Comparison of ENCODE assay signal across 11 mouse cellular contexts in the genomic region with DNA sequence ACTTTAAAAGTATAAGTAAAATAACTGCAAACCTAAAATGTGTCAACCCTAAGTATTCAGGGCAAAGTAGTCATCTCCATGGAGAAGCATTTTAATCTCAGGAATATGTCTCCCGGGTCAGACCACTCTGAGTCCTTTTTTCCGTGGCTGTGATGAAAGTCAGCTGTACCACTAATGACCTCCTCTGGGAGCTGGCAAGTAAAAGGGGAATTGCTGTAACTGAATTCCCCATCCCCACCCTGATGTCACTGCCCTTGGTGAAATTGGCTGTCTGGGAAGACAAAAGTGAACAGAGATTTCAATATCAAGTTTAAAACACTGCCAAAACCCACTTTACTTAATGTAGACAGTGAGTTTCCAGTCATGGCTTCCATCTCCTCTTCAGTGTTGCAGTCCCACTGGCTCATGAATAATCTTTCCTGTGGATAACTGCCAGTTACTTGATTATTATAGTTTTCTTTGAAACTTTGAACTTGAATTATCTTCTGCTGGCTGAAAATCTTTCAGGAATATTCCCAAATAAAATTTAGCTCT. TPM values are rescaled to one million over a fixed set of nuclear protein-coding genes. Genes with fewer than 3 reads are reported as not detected.
A peak's percentile ranks its signal among the peaks of the same experiment; 100 is the strongest.
DNase-seq lines count a peak whose midpoint lies in the region; ATAC-seq and TF ChIP-seq lines count a peak whose summit lies in the region.
"Had no signal": no experiment of that assay in that cellular context is flagged by ENCODE, and none has a peak within 500 bp of the region (broad histone marks: within the 10 kb centered on the region; RNA-seq: fewer than 3 reads in every experiment).

No protein-coding gene starts in this region.

- H3K4me3 ChIP-seq in hindbrain, embryonic 11.5 days (ENCODE audit: low read depth, low read length), result no peak overlapping the region
- H3K4me3 ChIP-seq in hindbrain, embryonic 16.5 days (ENCODE audit: low read length), result no peak overlapping the region
- H3K4me3 ChIP-seq in lung, postnatal 0 days (ENCODE audit: low read depth, low read length), result no peak overlapping the region
- H3K4me3 ChIP-seq: hindbrain, embryonic 15.5 days; liver, embryonic 15.5 days had no signal

- WGBS in hindbrain, embryonic 11.5 days, result 39% methylated on average over 2 of the region's 2 CpGs
- WGBS in hindbrain, embryonic 16.5 days, result 46% methylated on average over 2 of the region's 2 CpGs
- 47% methylated on average over 2 of the region's 2 CpGs for WGBS in lung, postnatal 0 days

- no peak overlapping the region for H3K9ac ChIP-seq in hindbrain, embryonic 11.5 days (ENCODE audit: low read depth, low read length)
- no peak overlapping the region for H3K9ac ChIP-seq in hindbrain, embryonic 16.5 days (ENCODE audit: low read depth, low read length)
- H3K9ac ChIP-seq in lung, postnatal 0 days (replicated peaks; ENCODE audit: low read depth), result no peak overlapping the region
- H3K9ac ChIP-seq: hindbrain, embryonic 15.5 days; liver, embryonic 15.5 days had no signal

- H3K4me2 ChIP-seq in hindbrain, embryonic 11.5 days (replicated peaks; ENCODE audit: low read depth, low read length), result no peak overlapping the region
- H3K4me2 ChIP-seq in hindbrain, embryonic 16.5 days (ENCODE audit: low read length), result no peak overlapping the region
- no peak overlapping the region for H3K4me2 ChIP-seq in lung, postnatal 0 days (replicated peaks; ENCODE audit: low read depth, low read length)
- H3K4me2 ChIP-seq: hindbrain, embryonic 15.5 days; liver, embryonic 15.5 days had no signal

- no peak overlapping the region for H3K27ac ChIP-seq in hindbrain, embryonic 11.5 days (ENCODE audit: low read depth, low read length)
- H3K27ac ChIP-seq in hindbrain, embryonic 16.5 days (ENCODE audit: low read depth, low read length), result no peak overlapping the region
- H3K27ac ChIP-seq in lung, postnatal 0 days (ENCODE audit: low read length), result no peak overlapping the region
- H3K27ac ChIP-seq: hindbrain, embryonic 15.5 days; liver, embryonic 15.5 days had no signal

- TF ChIP-seq POLR2A in brain, embryonic 14.5 days (IDR thresholded peaks at IDR 0.05; ENCODE audit: borderline replicate concordance, extremely low read depth, insufficient read depth, insufficient read length, poor library complexity, severe bottlenecking), result no peak

- peak; percentile 1 for DNase-seq in hindbrain, embryonic 11.5 days (ENCODE audit: low spot score)
- peak; percentile 47 for DNase-seq in 3T3-L1 (ENCODE audit: low read depth, low spot score)
- DNase-seq in brain, embryonic 14.5 days (ENCODE audit: low read depth), result peak; percentile 36
- DNase-seq in lung, postnatal 0 days (ENCODE audit: low spot score), result peak; percentile 77
- DNase-seq in ovary, adult 18-20 months (ENCODE audit: low spot score), result no peak
- DNase-seq in layer of hippocampus, postnatal 36 days, result no peak
- DNase-seq: cerebellum, postnatal 36 days; thymus, postnatal 4 days had no signal

- no peaks in the 10 kb centered on the region for H3K4me1 ChIP-seq in hindbrain, embryonic 11.5 days (replicated peaks; ENCODE audit: control insufficient read depth, insufficient read depth, low read length)
- no peaks in the 10 kb centered on the region for H3K4me1 ChIP-seq in hindbrain, embryonic 16.5 days (ENCODE audit: control insufficient read depth, insufficient read depth, low read depth, low read length)
- H3K4me1 ChIP-seq in lung, postnatal 0 days (ENCODE audit: insufficient read depth, low read depth, low read length), result no peaks in the 10 kb centered on the region
- H3K4me1 ChIP-seq: hindbrain, embryonic 15.5 days; liver, embryonic 15.5 days had no signal

- no peak for ATAC-seq in hindbrain, embryonic 11.5 days (ENCODE audit: low FRiP score)
- ATAC-seq in hindbrain, embryonic 16.5 days, result no peak
- ATAC-seq in lung, postnatal 0 days, result peak; percentile 76

- no peaks in the 10 kb centered on the region for H3K9me3 ChIP-seq in hindbrain, embryonic 11.5 days (ENCODE audit: control insufficient read depth, low read length)
- no peaks in the 10 kb centered on the region for H3K9me3 ChIP-seq in hindbrain, embryonic 16.5 days (ENCODE audit: control insufficient read depth, low read length)
- no peaks in the 10 kb centered on the region for H3K9me3 ChIP-seq in lung, postnatal 0 days (ENCODE audit: low read length)
- H3K9me3 ChIP-seq: hindbrain, embryonic 15.5 days; liver, embryonic 15.5 days had no signal

- H3K36me3 ChIP-seq in hindbrain, embryonic 11.5 days (ENCODE audit: control insufficient read depth, insufficient read depth, low read length), result no peaks in the 10 kb centered on the region
- H3K36me3 ChIP-seq in hindbrain, embryonic 16.5 days (ENCODE audit: control insufficient read depth, insufficient read depth, low read length), result no peaks in the 10 kb centered on the region
- no peaks in the 10 kb centered on the region for H3K36me3 ChIP-seq in lung, postnatal 0 days (ENCODE audit: insufficient read depth, low read length)
- H3K36me3 ChIP-seq: hindbrain, embryonic 15.5 days; liver, embryonic 15.5 days had no signal

- TF ChIP-seq CTCF in brain, embryonic 14.5 days (IDR thresholded peaks at IDR 0.05; ENCODE audit: borderline replicate concordance, extremely low read depth, insufficient read depth, insufficient read length), result no peak
- TF ChIP-seq CTCF in lung, postnatal 0 days (IDR thresholded peaks at IDR 0.05), result no peak

- H3K27me3 ChIP-seq in hindbrain, embryonic 11.5 days (ENCODE audit: control insufficient read depth, insufficient read depth, low read length), result no peaks in the 10 kb centered on the region
- no peaks in the 10 kb centered on the region for H3K27me3 ChIP-seq in hindbrain, embryonic 16.5 days (replicated peaks; ENCODE audit: control insufficient read depth, insufficient read depth, low read length)
- H3K27me3 ChIP-seq in lung, postnatal 0 days (replicated peaks; ENCODE audit: insufficient read depth, low read length), result no peaks in the 10 kb centered on the region
- H3K27me3 ChIP-seq: hindbrain, embryonic 15.5 days; liver, embryonic 15.5 days had no signal

- peak; percentile 53 for TF ChIP-seq EP300 in lung, postnatal 0 days (IDR thresholded peaks at IDR 0.05)

RNA-seq across cellular contexts. Expression of gene Col3a1, which starts 35.3 kb away (rescaled TPM):
- polyA plus RNA-seq in hindbrain, embryonic 11.5 days (2014; fragmentation: Nextera tagmentation; extraction: Ambion mirVana), result 310 and 317 TPM in 2 replicates
- polyA plus RNA-seq in hindbrain, embryonic 16.5 days (2015; fragmentation: Nextera tagmentation; extraction: Ambion mirVana), result 183 and 299 TPM in 2 replicates
- polyA plus RNA-seq in brain, embryonic 14.5 days (2012; rRNA removed), result 98.2 and 173 TPM in 2 replicates
- polyA plus RNA-seq in lung, postnatal 0 days (2015; fragmentation: Nextera tagmentation; extraction: Ambion mirVana), result 600 and 623 TPM in 2 replicates
- 10 to 100 TPM in 1 of 2 experiments, 1 to 10 TPM in 1; 5.5 to 11.0 TPM for total RNA-seq in layer of hippocampus, postnatal 36 days (2021)

Comparison
In these comparisons a context has a peak if more than half of its experiments do, and no peak if none do; other contexts are left out.
1. DNase-seq: peak in hindbrain, embryonic 11.5 days (single experiment), 3T3-L1 (single experiment), brain, embryonic 14.5 days (single experiment) and lung, postnatal 0 days (single experiment); none in ovary, adult 18-20 months (single experiment) and layer of hippocampus, postnatal 36 days (0 of 2).